Mouse (Mus musculus) spleen, adult 2 months (tissue): Measurements from ENCODE around the gene Rora.

Source experiments
- CTCF ChIP-seq: fragments of 200-500 bp; IDR thresholded peaks from 2 replicates; pipeline ENCODE4 v1.5.1; 2011; ENCODE audit warnings: mild to moderate bottlenecking, inconsistent platforms; ENCODE audit not compliant: insufficient read depth, insufficient read length, insufficient replicate concordance; ENCODE audit errors: extremely low read depth
- POLR2A ChIP-seq: fragments of 200-500 bp; IDR thresholded peaks from 2 replicates; pipeline ENCODE4 v1.6.1; 2011; ENCODE audit warnings: low read depth, low read length, inconsistent platforms

DNA sequence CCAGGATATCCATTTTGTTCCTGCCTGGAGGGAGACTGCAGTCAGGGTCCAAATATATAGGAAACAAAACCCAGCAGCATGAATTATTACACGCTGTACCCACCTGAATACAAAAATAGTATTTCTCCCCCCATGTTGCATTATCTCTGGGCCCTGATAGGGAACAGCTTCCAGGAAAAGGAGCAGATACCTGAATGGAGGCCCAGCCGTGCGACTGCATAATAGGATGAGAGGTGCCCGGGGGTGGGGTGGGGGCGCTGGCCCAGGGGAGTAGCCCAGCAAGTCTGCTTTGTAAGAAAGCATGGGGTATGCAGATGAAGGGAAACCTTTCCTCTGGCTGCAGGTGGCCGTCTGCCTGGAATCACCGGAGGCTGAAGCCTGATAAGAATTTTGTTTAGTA is 108.1 kb downstream of the Rora start:
- TF ChIP-seq CTCF (no peak), POLR2A (no peak)
